Mouse (Mus musculus) lung, embryonic 16.5 days (tissue): Measurements from ENCODE around the gene Nlgn1. TPM values are rescaled to one million over a fixed set of nuclear protein-coding genes. Genes with fewer than 3 reads are reported as not detected.

Experiments used
- ATAC-seq: fragments of 200-750 bp; cut with Nextera tagmentation; 2 replicates; pipeline ENCODE4 v1.8.0; 2017; ENCODE audit warnings: low read depth, mild to moderate bottlenecking, moderate library complexity
- H3K27ac ChIP-seq: fragments of 300-500 bp; sonication (generic); 2 replicates; pipeline ENCODE4 v1.5.1; 2014; ENCODE audit warnings: mild to moderate bottlenecking, control low read depth, low read length
- H3K27me3 ChIP-seq: fragments of 300-500 bp; sonication (generic); 2 replicates; pipeline ENCODE4 v1.6.1; 2014; ENCODE audit warnings: low read depth, low read length, mixed read lengths; ENCODE audit not compliant: control insufficient read depth, insufficient read depth
- H3K36me3 ChIP-seq: fragments of 300-500 bp; sonication (generic); 2 replicates; pipeline ENCODE4 v1.6.1; 2014; ENCODE audit warnings: low read length; ENCODE audit not compliant: control insufficient read depth, insufficient read depth
- H3K4me1 ChIP-seq: fragments of 300-500 bp; sonication (generic); replicated peaks from 2 replicates; pipeline ENCODE4 v1.6.1; 2014; ENCODE audit warnings: low read length, mixed read lengths; ENCODE audit not compliant: control insufficient read depth, insufficient read depth
- H3K4me2 ChIP-seq: fragments of 300-500 bp; sonication (generic); 2 replicates; pipeline ENCODE4 v1.6.1; 2014; ENCODE audit warnings: low read depth, low read length, control low read depth
- H3K4me3 ChIP-seq: fragments of 300-500 bp; sonication (generic); 2 replicates; pipeline ENCODE4 v1.5.1; 2014; ENCODE audit warnings: mild to moderate bottlenecking, low read length, control low read depth
- H3K9ac ChIP-seq: fragments of 300-500 bp; sonication (generic); 2 replicates; pipeline ENCODE4 v1.6.1; 2014; ENCODE audit warnings: low read length, control low read depth
- H3K9me3 ChIP-seq: fragments of 300-500 bp; sonication (generic); 2 replicates; pipeline ENCODE4 v1.6.1; 2016; ENCODE audit warnings: low read length; ENCODE audit not compliant: control insufficient read depth
- WGBS: fragments of 180-500 bp; shearing (Covaris S2); extraction: QIAGEN DNeasy Blood & Tissue Kit; methylation state at CpG from one replicate; pipeline ENCODE4 v1.1.7; 2014; 5-methylcytosine and 5-hydroxymethylcytosine counted together
- polyA plus RNA-seq: library from polyadenylated mRNA; unstranded; fragments of >200 nt; fragmentation: Nextera tagmentation; extraction: Ambion mirVana; gene quantifications from 2 replicates; pipeline ENCODE4 v1.2.1, GENCODE M21; 2015

Gene Nlgn1
- polyA plus RNA-seq, 1 experiment from 2014 or later = 1.0 TPM

DNA sequence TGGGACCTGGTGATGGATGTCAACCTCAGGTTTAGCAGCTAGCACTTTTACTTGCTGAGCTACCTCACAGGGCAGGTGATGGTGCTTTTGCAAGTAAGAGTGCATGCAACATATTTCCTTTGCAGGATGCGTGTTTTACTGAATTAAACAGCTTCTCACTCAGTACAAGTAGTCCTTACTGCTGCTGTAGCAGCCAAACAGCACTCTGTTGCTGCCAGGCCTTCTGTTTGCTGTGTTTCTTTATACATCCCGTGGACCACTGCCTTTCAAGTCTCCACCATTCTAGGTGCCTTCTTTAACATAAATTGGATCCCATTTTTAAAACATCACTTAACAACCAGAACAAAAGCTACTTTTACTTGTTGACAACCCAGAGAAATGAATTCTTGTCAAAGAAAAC, 502.0 kb downstream of the Nlgn1 start:
- Histone ChIP-seq H3K4me2 (no peak overlapping the region), H3K4me1 (no peaks in the 10 kb centered on the region), H3K27ac (no peak overlapping the region), H3K36me3 (no peaks in the 10 kb centered on the region), H3K9me3 (no peaks in the 10 kb centered on the region), H3K4me3 (no peak overlapping the region), H3K9ac (no peak overlapping the region), H3K27me3 (no peaks in the 10 kb centered on the region)
- ATAC-seq = no peak
- WGBS = 68% methylated on average over 2 of the region's 2 CpGs

DNA sequence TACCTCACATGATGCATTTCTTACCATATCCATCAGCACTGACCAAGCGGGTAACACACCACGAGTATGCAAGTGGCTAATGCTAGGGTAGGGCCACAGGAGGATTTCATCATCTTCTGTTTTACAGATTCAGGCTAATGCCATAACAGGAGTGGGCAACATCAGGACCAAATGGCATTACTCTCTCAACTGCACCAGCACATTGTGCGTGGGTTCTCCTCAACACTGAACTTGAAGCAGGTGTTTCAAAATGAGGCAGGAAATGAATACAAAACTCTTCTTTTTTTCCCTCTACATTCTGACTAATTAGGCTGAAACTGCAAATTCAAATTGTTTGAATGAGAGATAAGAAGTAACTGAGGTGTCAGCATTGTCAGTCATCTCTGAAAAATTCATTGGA, 518.9 kb downstream of the Nlgn1 start:
- Histone ChIP-seq H3K27ac (no peak overlapping the region), H3K36me3 (no peaks in the 10 kb centered on the region), H3K27me3 (no peaks in the 10 kb centered on the region), H3K4me1 (no peaks in the 10 kb centered on the region), H3K9ac (no peak overlapping the region), H3K9me3 (no peaks in the 10 kb centered on the region), H3K4me3 (no peak overlapping the region), H3K4me2 (no peak overlapping the region)
- 88% methylated on average over 3 of the region's 3 CpGs for WGBS
- ATAC-seq = no peak

DNA sequence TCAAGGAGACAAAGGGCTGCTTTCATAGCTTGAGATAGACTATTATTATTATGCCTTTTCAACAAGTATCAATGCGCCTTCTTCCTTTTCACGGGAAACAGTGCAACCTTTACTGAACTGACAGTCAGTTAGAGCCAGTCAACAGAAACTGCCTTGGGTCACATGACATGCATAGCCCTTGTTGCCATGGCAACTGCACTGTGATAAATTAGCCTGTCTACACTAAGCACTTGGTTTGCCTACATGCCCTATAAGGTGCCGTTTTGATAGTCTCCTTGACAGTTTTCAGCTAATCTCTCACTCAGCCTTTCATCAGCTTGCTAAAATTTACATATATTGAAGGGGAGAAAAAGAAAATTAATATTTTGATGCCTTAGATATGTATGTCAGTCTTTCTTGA, 524.7 kb downstream of the Nlgn1 start:
- 25% methylated on average over 3 of the region's 3 CpGs for WGBS
- Histone ChIP-seq H3K4me3 (no peak overlapping the region), H3K27ac (no peak overlapping the region), H3K4me1 (no peaks in the 10 kb centered on the region), H3K9ac (no peak overlapping the region), H3K4me2 (no peak overlapping the region), H3K9me3 (no peaks in the 10 kb centered on the region), H3K36me3 (no peaks in the 10 kb centered on the region), H3K27me3 (no peaks in the 10 kb centered on the region)
- ATAC-seq = no peak

DNA sequence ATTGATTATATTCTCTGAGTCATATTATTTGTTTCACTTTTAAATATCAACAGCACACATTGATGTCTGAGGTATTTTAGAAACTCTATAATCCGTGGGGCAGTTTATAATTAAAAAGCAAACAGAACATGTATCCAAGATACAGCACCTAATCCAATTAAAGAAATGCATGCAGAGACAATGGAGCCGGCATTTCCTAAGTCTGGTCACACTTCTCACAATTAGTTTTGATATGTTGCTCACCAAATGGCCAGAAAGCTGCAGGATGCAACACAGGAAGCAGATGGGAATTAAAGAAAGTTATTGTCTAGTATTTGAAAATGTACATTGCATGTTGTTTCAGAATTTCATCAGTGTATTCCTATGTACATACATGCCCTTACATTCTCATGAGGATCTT, 550.6 kb downstream of the Nlgn1 start:
- H3K4me1 ChIP-seq = no peaks in the 10 kb centered on the region
- no peaks in the 10 kb centered on the region for H3K9me3 ChIP-seq
- H3K27me3 ChIP-seq = no peaks in the 10 kb centered on the region
- no peak overlapping the region for H3K9ac ChIP-seq
- H3K4me2 ChIP-seq = no peak overlapping the region
- no peak for ATAC-seq
- H3K36me3 ChIP-seq = no peaks in the 10 kb centered on the region
- no peak overlapping the region for H3K27ac ChIP-seq
- no peak overlapping the region for H3K4me3 ChIP-seq
- 84% methylated on average over 2 of the region's 2 CpGs for WGBS

DNA sequence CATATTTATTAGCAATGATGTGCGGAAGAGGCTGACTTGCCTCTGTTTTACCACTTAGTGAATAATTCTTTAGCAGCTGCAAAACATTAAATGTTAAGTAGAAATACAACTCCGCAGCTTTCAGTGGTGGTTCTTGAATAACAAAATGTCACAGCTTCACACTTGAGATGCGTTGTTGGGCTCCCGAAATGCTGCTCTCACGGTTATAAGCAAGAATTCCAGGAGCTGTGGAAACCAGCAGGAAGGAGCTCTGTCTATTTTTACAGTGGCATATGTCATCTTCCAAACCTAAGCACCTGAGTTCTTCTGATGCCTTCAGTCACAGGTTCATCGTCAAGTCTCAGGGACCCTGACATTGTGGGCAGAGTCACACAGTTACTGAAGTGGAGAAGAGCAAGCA, 556.8 kb downstream of the Nlgn1 start:
- 67% methylated on average over 6 of the region's 6 CpGs for WGBS
- ATAC-seq = no peak

DNA sequence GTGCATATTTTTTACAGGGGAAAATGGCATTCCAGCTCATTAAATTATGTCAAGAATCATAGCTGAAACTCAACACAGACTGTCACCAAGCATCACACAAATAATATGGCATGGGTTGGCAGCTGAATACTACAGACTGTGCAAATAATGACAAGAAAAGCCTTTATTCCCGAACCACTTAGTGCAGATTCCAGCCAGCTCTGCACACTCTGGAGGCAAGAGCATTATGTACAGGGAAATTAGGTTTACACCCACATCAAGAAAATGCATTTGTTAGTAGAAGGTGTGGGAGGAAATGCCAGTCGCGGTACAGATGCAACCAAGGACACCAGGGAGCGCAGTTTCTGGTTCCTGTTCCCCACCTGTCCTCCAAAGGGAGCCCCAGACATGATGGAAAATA, 558.4 kb downstream of the Nlgn1 start:
- no peak overlapping the region for H3K9ac ChIP-seq
- H3K4me3 ChIP-seq = no peak overlapping the region
- no peak overlapping the region for H3K27ac ChIP-seq
- no peaks in the 10 kb centered on the region for H3K9me3 ChIP-seq
- H3K27me3 ChIP-seq = no peaks in the 10 kb centered on the region
- no peaks in the 10 kb centered on the region for H3K4me1 ChIP-seq
- 68% methylated on average over 4 of the region's 4 CpGs for WGBS
- no peak for ATAC-seq
- H3K4me2 ChIP-seq = no peak overlapping the region
- H3K36me3 ChIP-seq = no peaks in the 10 kb centered on the region

More for the DNA sequence above, 556.8 kb downstream of the Nlgn1 start:
- Histone ChIP-seq H3K9ac (no peak overlapping the region), H3K4me3 (no peak overlapping the region), H3K27me3 (no peaks in the 10 kb centered on the region), H3K36me3 (no peaks in the 10 kb centered on the region), H3K4me2 (no peak overlapping the region), H3K4me1 (no peaks in the 10 kb centered on the region), H3K9me3 (no peaks in the 10 kb centered on the region), H3K27ac (no peak overlapping the region)

DNA sequence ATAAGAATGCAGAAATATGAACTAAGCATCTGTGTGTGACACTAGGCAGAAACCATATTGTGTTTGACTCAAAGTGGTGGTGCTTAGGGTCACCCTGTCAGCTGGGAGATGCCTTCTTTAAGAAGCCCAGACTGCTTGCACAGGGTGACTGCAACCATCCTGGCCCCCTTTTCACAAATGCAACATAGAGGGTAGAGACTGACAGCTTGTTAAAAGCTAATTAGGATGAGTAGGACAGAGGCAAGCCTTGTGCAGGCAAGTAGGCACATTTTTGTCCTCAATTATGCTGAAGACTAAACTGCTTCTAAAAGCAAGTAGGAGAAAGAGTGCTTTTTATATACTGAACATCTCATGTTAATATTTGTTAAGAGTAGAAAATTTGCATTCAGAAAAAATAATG, 558.8 kb downstream of the Nlgn1 start:
- H3K9ac ChIP-seq = no peak overlapping the region
- H3K4me3 ChIP-seq = no peak overlapping the region
- ATAC-seq = no peak
- no peaks in the 10 kb centered on the region for H3K27me3 ChIP-seq
- no peaks in the 10 kb centered on the region for H3K4me1 ChIP-seq
- H3K4me2 ChIP-seq = no peak overlapping the region
- H3K27ac ChIP-seq = no peak overlapping the region
- no peaks in the 10 kb centered on the region for H3K9me3 ChIP-seq
- no peaks in the 10 kb centered on the region for H3K36me3 ChIP-seq

DNA sequence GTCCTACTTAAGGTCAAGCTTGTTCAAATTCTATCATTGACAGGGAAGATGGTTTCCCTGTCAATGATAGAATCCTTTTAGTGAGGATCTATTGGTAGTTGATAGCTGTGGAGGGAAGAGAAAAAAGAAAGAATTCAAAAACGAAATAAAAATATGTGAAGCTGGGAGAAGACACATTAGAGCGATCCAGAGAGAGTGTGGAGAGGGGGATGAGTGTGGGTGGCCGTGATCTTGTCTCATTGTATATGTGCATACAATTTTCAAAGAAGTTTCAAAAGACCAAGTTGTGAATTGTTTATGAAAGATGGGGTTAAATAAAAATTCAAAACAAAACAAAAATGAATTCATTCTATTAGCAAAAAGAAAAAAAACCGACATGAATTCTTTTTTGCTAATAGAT, 568.6 kb downstream of the Nlgn1 start:
- no peak overlapping the region for H3K9ac ChIP-seq
- no peaks in the 10 kb centered on the region for H3K36me3 ChIP-seq
- no peak overlapping the region for H3K4me2 ChIP-seq
- H3K4me3 ChIP-seq = no peak overlapping the region
- no peak for ATAC-seq
- no peaks in the 10 kb centered on the region for H3K4me1 ChIP-seq
- H3K9me3 ChIP-seq = no peaks in the 10 kb centered on the region
- H3K27me3 ChIP-seq = no peaks in the 10 kb centered on the region
- 81% methylated on average over 4 of the region's 4 CpGs for WGBS
- no peak overlapping the region for H3K27ac ChIP-seq

DNA sequence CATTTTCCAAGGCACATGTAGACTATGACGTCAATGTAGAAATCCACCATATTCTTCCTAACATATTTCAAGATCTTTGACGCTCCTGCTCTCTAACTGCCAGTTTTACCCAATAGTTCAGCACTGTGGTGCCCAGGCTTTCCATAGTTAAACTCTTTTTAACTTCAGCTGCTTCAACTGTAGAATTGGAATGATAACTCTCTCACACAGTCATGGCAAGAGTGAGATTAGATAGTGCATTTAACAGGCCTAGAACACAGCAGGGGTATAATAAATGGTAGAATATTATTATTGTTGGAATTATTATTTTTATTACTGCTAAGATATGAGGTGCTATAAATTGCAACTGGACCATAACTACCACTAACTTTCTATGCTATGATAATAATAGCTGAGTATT, 574.4 kb downstream of the Nlgn1 start:
- H3K4me1 ChIP-seq = no peaks in the 10 kb centered on the region
- ATAC-seq = no peak
- H3K4me2 ChIP-seq = no peak overlapping the region
- no peak overlapping the region for H3K27ac ChIP-seq
- H3K4me3 ChIP-seq = no peak overlapping the region
- H3K27me3 ChIP-seq = no peaks in the 10 kb centered on the region
- no peak overlapping the region for H3K9ac ChIP-seq
- H3K36me3 ChIP-seq = no peaks in the 10 kb centered on the region
- WGBS = 84% methylated on average over 2 of the region's 2 CpGs
- H3K9me3 ChIP-seq = no peaks in the 10 kb centered on the region

DNA sequence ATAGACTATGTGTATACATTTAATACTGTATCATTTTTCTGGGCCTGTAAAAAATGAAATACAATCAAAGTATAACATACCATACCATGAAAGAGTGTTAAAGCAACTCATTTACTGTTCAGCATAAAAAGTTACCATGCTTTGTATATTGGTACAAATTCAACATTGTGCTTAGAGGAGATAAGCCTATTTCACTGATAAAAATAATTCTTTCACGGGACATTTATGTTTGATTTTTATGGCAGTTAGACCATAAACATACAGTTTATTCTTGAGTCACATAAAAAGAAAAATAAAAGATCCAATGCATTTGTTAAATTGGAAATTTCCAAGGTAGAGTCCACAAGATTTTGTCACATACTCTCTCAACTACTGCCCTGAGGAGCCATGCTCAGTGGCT, 608.1 kb downstream of the Nlgn1 start:
- H3K27ac ChIP-seq = no peak overlapping the region
- WGBS = 57% methylated on average over 1 of the region's 1 CpGs

More for the DNA sequence above, 608.1 kb downstream of the Nlgn1 start:
- ATAC-seq = no peak
- Histone ChIP-seq H3K4me2 (no peak overlapping the region), H3K4me3 (no peak overlapping the region), H3K9me3 (no peaks in the 10 kb centered on the region), H3K9ac (no peak overlapping the region), H3K27me3 (no peaks in the 10 kb centered on the region), H3K4me1 (no peaks in the 10 kb centered on the region), H3K36me3 (no peaks in the 10 kb centered on the region)
